Mouse (Mus musculus) monocyte, adult 5-6 weeks (primary cell): Measurements from ENCODE around the gene Large1. TPM values are rescaled to one million over a fixed set of nuclear protein-coding genes. Genes with fewer than 3 reads are reported as not detected.
"Not testable (repeated sequence)": the region's sequence is repeated elsewhere in the genome, so short reads cannot be mapped to it uniquely, and the experiment has no call there.

ENCODE experiments used
- ATAC-seq: fragments of 153-309, 156-312 bp; replicated peaks from 2 replicates; pipeline ENCODE4 v1.8.0; 2017; ENCODE audit warnings: mild to moderate bottlenecking; ENCODE audit not compliant: low TSS enrichment, insufficient number of reproducible peaks, severe bottlenecking, poor library complexity, low FRiP score
- total RNA-seq: library from RNA; stranded (forward); fragments of 200-1000, 200-491, 200-594 nt; gene quantifications from 3 replicates; pipeline ENCODE4 v1.2.3, GENCODE M21; 2017

Large1 gene
- total RNA-seq, 1 experiment from 2014 or later = 1.2 TPM

- no peak for ATAC-seq
Observed at GRCm38 (mm10) chr8:73096952-73097351, 256.4 kb downstream of the Large1 start.

- ATAC-seq = not testable (repeated sequence)
Observed at GRCm38 (mm10) chr8:73077746-73078145, 275.6 kb downstream of the Large1 start.

- no peak for ATAC-seq
Observed at GRCm38 (mm10) chr8:73061410-73061809, 291.9 kb downstream of the Large1 start.

GRCm38 (mm10) chr8:73054726-73055125 lies 298.6 kb downstream of the Large1 start:
- ATAC-seq = no peak

- no peak for ATAC-seq
Observed at GRCm38 (mm10) chr8:73053878-73054277, 299.5 kb downstream of the Large1 start.

- no peak for ATAC-seq
Observed at GRCm38 (mm10) chr8:73052414-73052813, 300.9 kb downstream of the Large1 start.

GRCm38 (mm10) chr8:73048136-73048535 lies 305.2 kb downstream of the Large1 start:
- no peak for ATAC-seq

- no peak for ATAC-seq
Observed at GRCm38 (mm10) chr8:73029787-73030186, 323.6 kb downstream of the Large1 start.

- no peak for ATAC-seq
Observed at GRCm38 (mm10) chr8:73018241-73018640, 335.1 kb downstream of the Large1 start.

GRCm38 (mm10) chr8:73017601-73018000 lies 335.7 kb downstream of the Large1 start:
- ATAC-seq = no peak

GRCm38 (mm10) chr8:73016303-73016702 lies 337.0 kb downstream of the Large1 start:
- ATAC-seq = no peak

- ATAC-seq = no peak
Observed at GRCm38 (mm10) chr8:73007489-73007888, 345.9 kb downstream of the Large1 start.

GRCm38 (mm10) chr8:73003858-73004257 lies 349.5 kb downstream of the Large1 start:
- ATAC-seq = no peak

- ATAC-seq = no peak
Observed at GRCm38 (mm10) chr8:72993831-72994230, 359.5 kb downstream of the Large1 start.

- ATAC-seq = no peak
Observed at GRCm38 (mm10) chr8:72990425-72990824, 362.9 kb downstream of the Large1 start.

GRCm38 (mm10) chr8:72982832-72983231 lies 370.5 kb downstream of the Large1 start:
- no peak for ATAC-seq

- no peak for ATAC-seq
Observed at GRCm38 (mm10) chr8:72955074-72955473, 398.3 kb downstream of the Large1 start.

GRCm38 (mm10) chr8:72941393-72941792 lies 411.9 kb downstream of the Large1 start:
- ATAC-seq = not testable (repeated sequence)

- ATAC-seq = no peak
Observed at GRCm38 (mm10) chr8:72919182-72919902, 434.0 kb downstream of the Large1 start.

GRCm38 (mm10) chr8:72905491-72905890 lies 447.8 kb downstream of the Large1 start:
- no peak for ATAC-seq

- ATAC-seq = no peak
Observed at GRCm38 (mm10) chr8:72901591-72901990, 451.7 kb downstream of the Large1 start.
